Mouse (Mus musculus) MEL (cell line): ENCODE data around the gene Slc35g1. TPM values are rescaled to one million over a fixed set of nuclear protein-coding genes. Genes with fewer than 3 reads are reported as not detected.
"Not testable (repeated sequence)": the region's sequence is repeated elsewhere in the genome, so short reads cannot be mapped to it uniquely, and the experiment has no call there.

ENCODE experiments used
- DNase-seq: peaks from one replicate; pipeline ENCODE4 v3.0.0; 2011; ENCODE audit warnings: low read depth, low spot score
- H3K27ac ChIP-seq: 2 replicates; pipeline ENCODE4 v1.5.1; 2012; ENCODE audit warnings: low read depth, mild to moderate bottlenecking, control low read depth, low read length, moderate library complexity; ENCODE audit not compliant: control insufficient read depth
- H3K27me3 ChIP-seq, 2 experiments: fragments of 150-350 bp in 1 of 2; sonication (generic) in 1 of 2; 2 replicates each; pipeline ENCODE4 v1.6.1; 2012; ENCODE audit warnings: low read length in 2 of 2, mild to moderate bottlenecking in 2 of 2, improper control_type of control experiment in 1 of 2, moderate library complexity in 1 of 2; ENCODE audit not compliant: insufficient read depth in 2 of 2, control insufficient read depth in 1 of 2
- H3K36me3 ChIP-seq, 2 experiments: 2 replicates each; pipeline ENCODE4 v1.6.1; 2012 to 2014; ENCODE audit warnings: low read length in 2 of 2, improper control_type of control experiment in 1 of 2, inconsistent platforms in 1 of 2, mild to moderate bottlenecking in 1 of 2; ENCODE audit not compliant: insufficient read depth in 2 of 2, control insufficient read depth in 1 of 2
- H3K4me1 ChIP-seq, 2 experiments: fragments of 150-350 bp in 1 of 2; sonication (generic) in 1 of 2; 2 replicates each; pipeline ENCODE4 v1.6.1; 2012; ENCODE audit warnings: low read length in 2 of 2, improper control_type of control experiment in 1 of 2, mild to moderate bottlenecking in 1 of 2; ENCODE audit not compliant: insufficient read depth in 2 of 2, control insufficient read depth in 1 of 2
- H3K4me3 ChIP-seq, 2 experiments: fragments of 150-350 bp in 1 of 2; sonication (generic) in 1 of 2; 2 replicates each; pipeline ENCODE4 v1.5.1; 2012; ENCODE audit warnings: low read depth in 2 of 2, low read length in 2 of 2, mild to moderate bottlenecking in 2 of 2, moderate library complexity in 2 of 2, control low read depth in 1 of 2, improper control_type of control experiment in 1 of 2; ENCODE audit not compliant: control insufficient read depth in 1 of 2, insufficient read depth in 1 of 2
- H3K79me2 ChIP-seq: 2 replicates; pipeline ENCODE4 v1.6.1; 2012; ENCODE audit warnings: mild to moderate bottlenecking, low read length, moderate library complexity; ENCODE audit not compliant: control insufficient read depth, poor library complexity, insufficient read depth
- H3K9ac ChIP-seq: 2 replicates; pipeline ENCODE4 v1.6.1; 2012; ENCODE audit warnings: low read depth, mild to moderate bottlenecking, control low read depth, low read length, moderate library complexity; ENCODE audit not compliant: control insufficient read depth, poor library complexity, severe bottlenecking
- H3K9me3 ChIP-seq: fragments of 150-350 bp; sonication (generic); replicated peaks from 2 replicates; pipeline ENCODE4 v1.6.1; 2012; ENCODE audit warnings: mild to moderate bottlenecking, low read length, improper control_type of control experiment, moderate library complexity; ENCODE audit not compliant: insufficient read depth
- ELF1 ChIP-seq: IDR thresholded peaks from 2 replicates; pipeline ENCODE4 v1.6.1; 2014; ENCODE audit warnings: low read depth, mild to moderate bottlenecking, inconsistent platforms, low read length, improper control_type of control experiment, moderate library complexity
- ETS1 ChIP-seq: IDR thresholded peaks from 2 replicates; pipeline ENCODE4 v1.6.1; 2012; ENCODE audit warnings: low read depth, mild to moderate bottlenecking, inconsistent platforms, low read length, improper control_type of control experiment, moderate library complexity
- GABPA ChIP-seq: IDR thresholded peaks from 2 replicates; pipeline ENCODE4 v1.6.1; 2012; ENCODE audit warnings: low read depth, mild to moderate bottlenecking, inconsistent platforms, low read length, improper control_type of control experiment, moderate library complexity
- MAFK ChIP-seq: IDR thresholded peaks from 2 replicates; pipeline ENCODE4 v1.6.1; 2011; ENCODE audit warnings: low read depth, mild to moderate bottlenecking, low read length, improper control_type of control experiment, borderline replicate concordance
- MYC ChIP-seq: IDR thresholded peaks from 2 replicates; pipeline ENCODE4 v1.6.1; 2011; ENCODE audit warnings: low read depth, mild to moderate bottlenecking, low read length, improper control_type of control experiment, moderate library complexity
- POLR2AphosphoS2 ChIP-seq: IDR thresholded peaks from 2 replicates; pipeline ENCODE4 v1.6.1; 2011; ENCODE audit warnings: low read length, improper control_type of control experiment
- SIN3A ChIP-seq: IDR thresholded peaks from 2 replicates; pipeline ENCODE4 v1.6.1; 2012; ENCODE audit warnings: low read length, improper control_type of control experiment, inconsistent platforms
- USF2 ChIP-seq, 2 experiments: IDR thresholded peaks; 2 replicates each; pipeline ENCODE4 v1.6.1; 2011 to 2012; ENCODE audit warnings: improper control_type of control experiment in 2 of 2, low read length in 2 of 2, borderline replicate concordance in 1 of 2, inconsistent platforms in 1 of 2, low read depth in 1 of 2, mild to moderate bottlenecking in 1 of 2; ENCODE audit not compliant: insufficient read depth in 1 of 2
- ZNF384 ChIP-seq: IDR thresholded peaks from 2 replicates; pipeline ENCODE4 v1.6.1; 2012; ENCODE audit warnings: low read depth, mild to moderate bottlenecking, inconsistent platforms, low read length, improper control_type of control experiment
- polyA plus RNA-seq, 2 experiments: library from polyadenylated mRNA; stranded (reverse) in 1 of 2; unstranded in 1 of 2; fragments of >175 nt in 1 of 2; fragments of >200 nt in 1 of 2; gene quantifications; 2 replicates each; pipeline versions ENCODE4 v1.2.1 to v1.2.4; 2012; ENCODE audit warnings: low replicate concordance in 2 of 2, low read depth in 1 of 2; ENCODE audit not compliant: insufficient read length in 2 of 2, insufficient read depth in 1 of 2, missing spikeins in 1 of 2
- total RNA-seq: library from RNA; depleted of rRNA; stranded (reverse); fragments of 300-350 nt; gene quantifications from 2 replicates; pipeline ENCODE4 v1.2.3, GENCODE M21; 2012

Gene Slc35g1
- total and polyA plus RNA-seq, 3 experiments = 15.7 to 19.0 TPM; not detected in 1

DNA sequence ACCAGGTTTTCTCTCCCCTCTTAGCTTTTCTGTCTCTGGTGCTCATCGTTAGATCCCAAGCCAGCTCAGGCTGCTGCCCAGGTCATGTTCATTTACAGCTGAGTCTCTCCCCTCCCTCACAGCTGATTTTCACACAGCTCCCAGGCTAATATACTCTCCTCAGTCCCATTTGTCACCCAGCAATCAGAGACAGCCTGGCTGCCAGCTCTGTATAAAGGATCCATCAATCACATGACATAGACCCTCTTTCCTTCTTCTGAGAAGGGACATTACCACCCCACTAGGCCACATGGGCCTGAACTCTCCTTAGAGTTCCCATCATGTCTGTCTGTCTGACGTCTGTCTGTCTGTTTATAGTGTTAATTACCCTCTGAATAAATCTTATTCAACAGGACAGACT, 22.4 kb upstream of the Slc35g1 start:
- Histone ChIP-seq H3K27ac (no peak overlapping the region), H3K9me3 (no peaks in the 10 kb centered on the region), H3K79me2 (no peaks in the 10 kb centered on the region), H3K4me3 (no peak overlapping the region), H3K27me3 (peaks cover 3 to 5% of the 10 kb centered on the region in 2 experiments), H3K9ac (no peak overlapping the region), H3K36me3 (no peaks in the 10 kb centered on the region), H3K4me1 (no peaks in the 10 kb centered on the region)
- TF ChIP-seq ETS1 = no peak
- no peak for TF ChIP-seq ELF1
- no peak for TF ChIP-seq GABPA
- no peak for TF ChIP-seq USF2 (IDR thresholded peaks at IDR 0.05; ENCODE audit: borderline replicate concordance in 1 of 2, insufficient read depth in 1 of 2, low read depth in 1 of 2, low read length in 2 of 2)
- DNase-seq = no peak

DNA sequence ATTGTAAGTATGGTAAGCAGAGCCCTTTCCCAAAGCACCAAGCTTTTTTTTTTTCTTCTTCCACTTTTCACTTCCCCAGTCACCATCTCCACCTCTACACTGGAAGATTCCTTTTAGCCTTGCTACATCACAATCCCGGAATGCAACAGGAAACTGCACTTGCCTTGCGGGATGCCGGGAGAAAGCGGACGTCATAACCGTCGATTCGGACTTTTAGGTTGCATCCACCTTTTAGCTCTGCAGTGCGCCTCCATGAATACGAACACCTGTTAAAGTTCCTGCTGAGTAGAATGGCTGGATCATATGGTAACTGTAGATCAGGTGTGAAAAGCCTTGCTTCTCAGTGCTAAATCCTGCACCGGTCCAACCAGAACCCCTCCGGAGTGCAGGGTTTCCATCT, 12.0 kb upstream of the Slc35g1 start:
- no peak overlapping the region for H3K9ac ChIP-seq
- H3K79me2 ChIP-seq = no peaks in the 10 kb centered on the region
- no peak overlapping the region for H3K27ac ChIP-seq
- no peaks in the 10 kb centered on the region; a peak in 1 of 4 replicates for H3K27me3 ChIP-seq
- H3K36me3 ChIP-seq = peaks cover 0 to 2% of the 10 kb centered on the region in 2 experiments; a peak in 1 of 4 replicates
- no peak for TF ChIP-seq SIN3A
- TF ChIP-seq MYC = no peak
- no peak for DNase-seq
- H3K9me3 ChIP-seq = no peaks in the 10 kb centered on the region
- no peaks in the 10 kb centered on the region for H3K4me1 ChIP-seq
- no peak overlapping the region for H3K4me3 ChIP-seq

DNA sequence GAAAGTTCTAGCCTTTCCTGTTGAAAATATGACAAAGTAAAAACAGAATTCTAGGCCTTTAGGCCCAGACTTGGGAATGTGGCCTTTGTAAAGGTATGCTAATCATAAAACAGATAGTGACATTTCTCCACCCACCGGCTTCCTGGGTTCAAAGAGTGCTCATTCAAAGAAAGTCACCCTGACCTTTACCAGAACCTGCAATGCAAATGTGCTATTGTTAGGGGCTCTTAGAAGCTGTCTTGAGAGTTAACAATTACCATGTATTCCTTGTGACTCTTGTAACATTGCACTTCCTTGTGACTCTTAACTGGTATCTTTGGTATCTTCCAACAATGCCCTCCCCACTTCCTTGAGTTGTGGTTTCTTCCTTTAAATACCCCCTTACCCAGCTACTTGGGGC, 8.8 kb upstream of the Slc35g1 start:
- H3K4me1 ChIP-seq, H3K4me3 ChIP-seq, H3K9me3 ChIP-seq, H3K79me2 ChIP-seq, H3K36me3 ChIP-seq, H3K27ac ChIP-seq, H3K27me3 ChIP-seq, DNase-seq, H3K9ac ChIP-seq: not testable (repeated sequence)

DNA sequence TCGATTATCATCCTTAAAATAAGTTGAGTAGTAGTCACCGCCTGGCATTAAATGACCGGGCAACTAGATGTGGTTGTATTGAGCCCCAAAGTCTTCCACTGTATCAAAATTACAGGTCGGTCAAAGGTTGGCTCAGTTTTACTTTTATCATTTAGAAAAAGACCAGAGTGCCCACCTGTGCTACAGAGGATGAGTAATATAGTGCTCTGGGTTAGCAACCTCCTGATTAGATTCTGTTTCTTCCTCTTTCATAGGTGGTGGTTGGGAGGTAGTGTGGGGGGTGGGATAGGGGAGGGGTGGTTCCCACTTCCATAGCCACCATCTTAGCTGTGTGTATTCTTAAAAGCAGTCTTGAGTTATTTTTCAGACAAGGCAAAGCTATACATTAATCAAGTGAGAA, 7.9 kb upstream of the Slc35g1 start:
- H3K79me2 ChIP-seq = no peaks in the 10 kb centered on the region
- H3K27ac ChIP-seq = no peak overlapping the region
- H3K9ac ChIP-seq = no peak overlapping the region
- no peak for TF ChIP-seq ZNF384
- no peak for TF ChIP-seq MYC
- TF ChIP-seq MAFK = no peak
- no peak for TF ChIP-seq POLR2AphosphoS2
- no peaks in the 10 kb centered on the region; a peak in 1 of 4 replicates for H3K27me3 ChIP-seq
- H3K4me3 ChIP-seq = no peak overlapping the region
- no peaks in the 10 kb centered on the region for H3K9me3 ChIP-seq
- peaks cover 0 to 2% of the 10 kb centered on the region in 2 experiments; a peak in 1 of 4 replicates for H3K36me3 ChIP-seq
- H3K4me1 ChIP-seq = no peaks in the 10 kb centered on the region
- no peak for DNase-seq
